In the genomic region with DNA sequence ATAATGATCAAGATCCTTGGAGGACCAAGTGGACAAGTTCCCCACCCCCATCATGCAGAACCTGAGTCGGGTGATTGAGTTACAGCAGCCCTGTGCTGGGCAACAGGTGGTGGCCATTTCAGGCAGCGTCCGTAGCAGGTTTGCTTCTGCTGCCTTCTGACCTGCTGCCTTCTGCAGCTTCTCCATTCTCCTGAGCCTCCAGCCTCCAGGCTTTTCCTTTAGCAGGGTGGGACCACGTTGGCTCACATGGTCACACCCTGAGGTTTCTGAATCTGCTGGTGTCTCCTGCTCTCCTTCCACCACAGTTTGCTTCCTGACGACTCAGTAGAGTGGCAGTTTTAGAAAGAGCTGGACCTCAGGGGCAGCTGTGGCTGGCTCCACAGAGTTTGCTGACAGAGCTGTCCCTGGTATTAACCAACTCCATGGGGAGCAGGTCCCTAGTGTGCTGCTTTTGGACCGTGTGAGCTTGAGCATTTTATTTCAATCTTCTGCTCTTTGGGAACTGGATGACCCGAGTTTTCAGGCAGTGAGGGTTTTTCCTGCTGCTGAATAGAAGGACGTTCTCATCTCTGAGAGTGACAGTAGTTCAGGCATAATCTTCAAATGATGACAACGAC, we compare ENCODE assay signal across 16 mouse cellular contexts. TPM values are rescaled to one million over a fixed set of nuclear protein-coding genes. Genes with fewer than 3 reads are reported as not detected.
DNase-seq lines count a peak whose midpoint lies in the region; ATAC-seq and TF ChIP-seq lines count a peak whose summit lies in the region.
"Had no signal": no experiment of that assay in that cellular context is flagged by ENCODE, and none has a peak within 500 bp of the region (broad histone marks: within the 10 kb centered on the region; RNA-seq: fewer than 3 reads in every experiment).

No protein-coding gene starts in this region.

- no peak for DNase-seq in heart, postnatal 36 days
- no peak for DNase-seq in limb, embryonic 10.5 days (ENCODE audit: low spot score)
- peak; percentile 59 for DNase-seq in gastrocnemius, postnatal 25 days
- no peak for DNase-seq in midbrain, postnatal 0 days (ENCODE audit: low spot score)
- DNase-seq in urinary bladder, adult 18-20 months (ENCODE audit: low spot score in 2 of 2) = no peak
- DNase-seq: cerebellum, adult 18-20 months; lung, postnatal 10 days; right cerebral cortex, postnatal 4 days; thymus, postnatal 25 days had no signal

- no peak for TF ChIP-seq CTCF in midbrain, postnatal 0 days (IDR thresholded peaks at IDR 0.05)

- no peaks in the 10 kb centered on the region for H3K9me3 ChIP-seq in heart, embryonic 11.5 days (replicated peaks; ENCODE audit: control insufficient read depth, low read length)
- no peaks in the 10 kb centered on the region for H3K9me3 ChIP-seq in limb, embryonic 12.5 days
- no peaks in the 10 kb centered on the region for H3K9me3 ChIP-seq in limb, embryonic 10.5 days (replicated peaks)
- H3K9me3 ChIP-seq in midbrain, postnatal 0 days (ENCODE audit: low read length) = no peaks in the 10 kb centered on the region
- H3K9me3 ChIP-seq: forebrain, embryonic 15.5 days had no signal

- no peaks in the 10 kb centered on the region for H3K27me3 ChIP-seq in heart, embryonic 11.5 days (ENCODE audit: control insufficient read depth, insufficient read depth, low read length)
- no peaks in the 10 kb centered on the region for H3K27me3 ChIP-seq in limb, embryonic 12.5 days
- no peaks in the 10 kb centered on the region for H3K27me3 ChIP-seq in limb, embryonic 10.5 days (ENCODE audit: low read depth, poor library complexity, severe bottlenecking)
- H3K27me3 ChIP-seq in myocyte (ENCODE audit: control insufficient read depth, insufficient read depth, insufficient read length) = no peaks in the 10 kb centered on the region
- H3K27me3 ChIP-seq in midbrain, postnatal 0 days (ENCODE audit: insufficient read depth, low read length) = no peaks in the 10 kb centered on the region
- H3K27me3 ChIP-seq: forebrain, embryonic 15.5 days had no signal

- ATAC-seq in heart, embryonic 11.5 days (replicated peaks; ENCODE audit: insufficient number of reproducible peaks, low FRiP score, low TSS enrichment) = no peak
- peak; percentile 22; the same call in 1 of the 2 replicates for ATAC-seq in limb, embryonic 12.5 days (ENCODE audit: insufficient number of reproducible peaks, insufficient read depth, low FRiP score, low TSS enrichment, low read depth)
- no peak for ATAC-seq in midbrain, postnatal 0 days (ENCODE audit: low FRiP score)
- ATAC-seq: CD4-positive, CD25-positive, alpha-beta regulatory T cell, adult 4 months; forebrain, embryonic 15.5 days had no signal

- H3K36me3 ChIP-seq in heart, embryonic 11.5 days (ENCODE audit: control insufficient read depth, insufficient read depth, low read length) = no peaks in the 10 kb centered on the region
- H3K36me3 ChIP-seq in limb, embryonic 12.5 days = peaks cover 31% of the 10 kb centered on the region
- peaks cover 49% of the 10 kb centered on the region for H3K36me3 ChIP-seq in limb, embryonic 10.5 days
- peaks cover 19% of the 10 kb centered on the region for H3K36me3 ChIP-seq in myocyte (ENCODE audit: control insufficient read depth, insufficient read depth)
- H3K36me3 ChIP-seq in midbrain, postnatal 0 days (ENCODE audit: insufficient read depth, low read length) = no peaks in the 10 kb centered on the region
- H3K36me3 ChIP-seq: forebrain, embryonic 15.5 days had no signal

- peaks cover 45% of the 10 kb centered on the region for H3K4me1 ChIP-seq in heart, embryonic 11.5 days (ENCODE audit: control insufficient read depth, insufficient read depth, low read length)
- peaks cover 45% of the 10 kb centered on the region for H3K4me1 ChIP-seq in limb, embryonic 12.5 days (replicated peaks)
- H3K4me1 ChIP-seq in limb, embryonic 10.5 days = peaks cover 20% of the 10 kb centered on the region
- peaks cover 6% of the 10 kb centered on the region; the same call in 1 of the 2 replicates for H3K4me1 ChIP-seq in midbrain, postnatal 0 days (ENCODE audit: insufficient read depth, low read length)

- no peak overlapping the region for H3ac ChIP-seq in myocyte (ENCODE audit: control insufficient read depth, insufficient read length)

- no peak overlapping the region for H3K4me2 ChIP-seq in heart, embryonic 11.5 days
- no peak overlapping the region for H3K4me2 ChIP-seq in limb, embryonic 12.5 days
- H3K4me2 ChIP-seq in myocyte (ENCODE audit: low read depth) = peak overlapping the region; percentile 50
- H3K4me2 ChIP-seq in midbrain, postnatal 0 days (ENCODE audit: low read depth, low read length, poor library complexity, severe bottlenecking) = no peak overlapping the region
- H3K4me2 ChIP-seq: forebrain, embryonic 15.5 days; midbrain, embryonic 11.5 days had no signal

- H3K79me2 ChIP-seq in myocyte (ENCODE audit: control insufficient read depth, insufficient read depth) = peaks cover 93% of the 10 kb centered on the region

- no peak for TF ChIP-seq POLR2A in myocyte (IDR thresholded peaks at IDR 0.05; ENCODE audit: insufficient read length, low read depth)

- 64% methylated on average over 9 of the region's 9 CpGs for WGBS in heart, embryonic 11.5 days (ENCODE audit: insufficient replicate concordance)
- 63% methylated on average over 9 of the region's 9 CpGs for whole genome bisulfite sequencing in limb, embryonic 12.5 days
- WGBS in limb, embryonic 10.5 days = 84% methylated on average over 9 of the region's 9 CpGs
- WGBS in midbrain, postnatal 0 days = 78% methylated on average over 9 of the region's 9 CpGs

- intact Hi-C loops in heart, postnatal 36 days (cut with DNase I) = no loop called here

- no peak overlapping the region for H3K4me3 ChIP-seq in heart, embryonic 11.5 days (ENCODE audit: low read depth, low read length)
- no peak overlapping the region for H3K4me3 ChIP-seq in limb, embryonic 12.5 days (replicated peaks)
- no peak overlapping the region for H3K4me3 ChIP-seq in limb, embryonic 10.5 days
- no peak overlapping the region for H3K4me3 ChIP-seq in myocyte
- H3K4me3 ChIP-seq in midbrain, postnatal 0 days (ENCODE audit: low read depth, low read length) = no peak overlapping the region
- H3K4me3 ChIP-seq: forebrain, embryonic 15.5 days; left cerebral cortex, adult 2 months had no signal

- H3K9ac ChIP-seq in heart, embryonic 11.5 days (ENCODE audit: low read depth, low read length) = no peak overlapping the region
- H3K9ac ChIP-seq in limb, embryonic 12.5 days (replicated peaks) = no peak overlapping the region
- no peak overlapping the region for H3K9ac ChIP-seq in midbrain, postnatal 0 days (replicated peaks; ENCODE audit: low read length, poor library complexity, severe bottlenecking)
- H3K9ac ChIP-seq: forebrain, embryonic 15.5 days had no signal

- H3K27ac ChIP-seq in heart, embryonic 11.5 days (ENCODE audit: low read depth, low read length) = 0 out of 2 replicates have a peak overlapping the region, but pooled peaks have one; percentile 22
- 0 out of 2 replicates have a peak overlapping the region, but pooled peaks have one; percentile 7 for H3K27ac ChIP-seq in limb, embryonic 12.5 days
- H3K27ac ChIP-seq in limb, embryonic 10.5 days = no peak overlapping the region
- no peak overlapping the region for H3K27ac ChIP-seq in midbrain, postnatal 0 days (ENCODE audit: low read depth, low read length)
- H3K27ac ChIP-seq: forebrain, embryonic 15.5 days; left cerebral cortex, adult 2 months had no signal

TF ChIP-seq in myocyte, 11 proteins besides CTCF, POLR2A, EP300 and RAD21:
- TF ChIP-seq CEBPB (IDR thresholded peaks at IDR 0.05; ENCODE audit: insufficient read depth, poor library complexity, severe bottlenecking) = no peak
- TF ChIP-seq SRF (IDR thresholded peaks at IDR 0.05; ENCODE audit: control insufficient read depth, insufficient read length, low read depth) = no peak
- peak; percentile 11 to 94 (median 84) for TF ChIP-seq MYOD1 (IDR thresholded peaks at IDR 0.05; ENCODE audit: control insufficient read depth in 1 of 3, insufficient read length in 2 of 3, low read depth in 2 of 3)
- no peak for TF ChIP-seq MAX (IDR thresholded peaks at IDR 0.05; ENCODE audit: low read depth)
- peak in 2 of 3 experiments; percentile 73 to 87 for TF ChIP-seq MYOG (IDR thresholded peaks at IDR 0.05; ENCODE audit: control insufficient read depth in 1 of 3, insufficient read depth in 1 of 3, insufficient read length in 2 of 3, low read depth in 2 of 3)
TF ChIP-seq in myocyte: peak in this region for 2.

RNA-seq across cellular contexts. Expression of a gene that starts 11.3 kb away (rescaled TPM):
- polyA plus RNA-seq in heart, embryonic 11.5 days (2014; fragmentation: Nextera tagmentation; extraction: Ambion mirVana) = 30.9 and 32.4 TPM in 2 replicates
- total RNA-seq in heart, postnatal 36 days (2021) = 10 to 100 TPM; 43.2 to 43.3 TPM
- 53.3 and 53.6 TPM in 2 replicates for polyA plus RNA-seq in limb, embryonic 12.5 days (2016; fragmentation: Nextera tagmentation; extraction: Ambion mirVana)
- polyA plus RNA-seq in limb, embryonic 10.5 days (2016; fragmentation: Nextera tagmentation; extraction: Ambion mirVana) = 55.2 and 55.8 TPM in 2 replicates
- total RNA-seq in gastrocnemius, postnatal 25 days (2021) = 10 to 100 TPM; 25.8 to 29.2 TPM
- 23.5 TPM for polyA plus RNA-seq in myocyte (2012; fragmentation: generic; extraction: Trizol)
- total RNA-seq in midbrain, postnatal 0 days (2014; rRNA removed) = 19.6 and 27.5 TPM in 2 replicates
- 7.9 and 8.0 TPM in 2 replicates for polyA plus RNA-seq in midbrain, postnatal 0 days (2015; fragmentation: Nextera tagmentation; extraction: Ambion mirVana)

RNA-seq across cellular contexts. Expression of a gene that starts 39.7 kb away (rescaled TPM):
- 38.1 and 50.2 TPM in 2 replicates for polyA plus RNA-seq in heart, embryonic 11.5 days (2014; fragmentation: Nextera tagmentation; extraction: Ambion mirVana)
- 10 to 100 TPM; 32.2 to 32.9 TPM for total RNA-seq in heart, postnatal 36 days (2021)
- polyA plus RNA-seq in limb, embryonic 12.5 days (2016; fragmentation: Nextera tagmentation; extraction: Ambion mirVana) = 50.1 and 52.0 TPM in 2 replicates
- 39.9 and 45.3 TPM in 2 replicates for polyA plus RNA-seq in limb, embryonic 10.5 days (2016; fragmentation: Nextera tagmentation; extraction: Ambion mirVana)
- total RNA-seq in gastrocnemius, postnatal 25 days (2021) = 10 to 100 TPM; 20.6 to 21.3 TPM
- polyA plus RNA-seq in myocyte (2012; fragmentation: generic; extraction: Trizol) = 11.0 TPM
- total RNA-seq in midbrain, postnatal 0 days (2014; rRNA removed) = 41.7 and 59.8 TPM in 2 replicates
- 35.1 and 35.4 TPM in 2 replicates for polyA plus RNA-seq in midbrain, postnatal 0 days (2015; fragmentation: Nextera tagmentation; extraction: Ambion mirVana)

Comparison
In these comparisons a context has a peak if more than half of its experiments do, and no peak if none do; other contexts are left out.
1. H3K27ac ChIP-seq: peak in heart, embryonic 11.5 days (single experiment) and limb, embryonic 12.5 days (single experiment); none in limb, embryonic 10.5 days (single experiment) and midbrain, postnatal 0 days (single experiment).